Mouse (Mus musculus) urinary bladder, postnatal 14 days (tissue): ENCODE measurements around the gene Vmn1r184.
"Not testable (repeated sequence)": the region's sequence is repeated elsewhere in the genome, so short reads cannot be mapped to it uniquely, and the experiment has no call there.

Experiments used
- DNase-seq: peaks from one replicate; pipeline ENCODE4 v3.0.0; 2021; ENCODE audit warnings: low spot score

The Vmn1r184 gene

DNA sequence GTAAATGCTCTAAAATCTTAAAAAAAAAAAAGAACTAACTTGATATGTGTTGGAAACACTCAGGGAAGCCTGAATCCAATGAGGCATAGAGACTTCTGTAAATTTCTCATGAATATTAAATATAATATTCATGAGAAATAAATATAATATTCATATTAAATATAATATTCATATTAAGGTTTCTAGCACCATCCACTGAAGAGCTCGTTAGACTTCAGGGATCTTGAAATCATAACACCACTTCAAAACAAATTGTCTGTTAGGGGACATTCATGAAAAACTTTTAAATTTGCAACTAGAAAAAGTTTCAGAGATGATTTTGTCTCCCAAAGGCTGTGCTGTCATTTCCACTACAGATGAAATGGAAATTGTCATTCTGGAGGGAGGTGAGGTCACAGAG, at the start of gene Vmn1r184:
Vmn1r184 (plus strand) TSS at position 301 of the 400 bp plus-strand sequence.
- not testable (repeated sequence) for DNase-seq

DNA sequence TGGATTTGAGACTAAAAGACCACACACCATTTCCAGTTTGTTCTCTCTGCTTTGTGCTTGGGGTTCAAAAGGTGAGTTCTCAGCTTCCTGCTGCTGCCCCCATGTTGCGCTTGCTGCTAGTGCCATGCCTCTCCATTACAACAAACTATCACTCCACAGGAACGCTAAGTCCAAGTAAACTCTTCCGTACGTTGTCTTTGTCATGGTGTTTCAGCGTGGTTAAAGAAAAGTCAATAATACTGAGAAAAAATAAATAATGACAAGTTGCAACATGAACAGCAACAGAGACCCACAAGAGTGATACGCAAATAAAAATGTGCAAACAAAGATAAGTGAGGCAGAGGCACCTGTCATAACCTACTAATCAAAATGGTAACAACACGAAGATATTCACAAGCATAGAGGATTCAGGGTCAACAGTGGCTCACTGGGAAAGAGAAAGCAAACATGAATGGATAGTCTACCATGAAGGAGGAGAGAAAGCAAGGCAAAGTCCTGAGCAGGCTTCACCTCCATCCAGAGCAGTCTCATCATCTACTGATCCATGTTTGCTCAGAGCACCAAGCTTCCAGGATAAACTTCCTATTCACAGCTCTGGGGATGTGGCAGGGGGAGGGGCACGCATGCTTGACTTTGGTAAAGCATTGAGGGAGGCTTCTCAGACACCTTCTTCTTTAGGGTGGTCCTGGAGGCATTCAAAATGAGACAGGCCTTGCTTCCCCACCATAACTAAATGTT, 43.5 kb downstream of the Vmn1r184 start:
- DNase-seq, result not testable (repeated sequence)

DNA sequence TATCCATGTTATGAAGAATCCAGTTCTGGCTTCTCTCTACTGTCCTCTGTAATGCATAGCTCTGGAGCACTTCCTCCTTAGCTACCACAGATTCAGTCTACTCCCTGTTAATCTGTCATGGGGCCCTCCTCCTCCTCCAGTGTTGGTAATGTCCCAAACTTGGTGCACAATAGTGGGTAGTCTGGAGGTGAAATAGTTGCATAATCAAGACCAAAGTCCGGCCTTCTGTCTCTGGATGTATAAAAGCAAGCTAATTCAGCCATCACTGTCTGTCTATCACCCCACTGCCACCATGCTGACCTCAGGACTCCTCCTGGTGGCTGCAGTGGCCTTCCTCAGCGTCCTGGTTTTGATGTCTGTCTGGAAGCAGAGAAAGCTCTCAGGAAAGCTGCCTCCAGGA, 46.8 kb downstream of the Vmn1r184 start, which contains the start of gene Cyp2a4:
Cyp2a4 (plus strand) TSS at position 244 of the 400 bp plus-strand sequence.
- DNase-seq, result not testable (repeated sequence)

DNA sequence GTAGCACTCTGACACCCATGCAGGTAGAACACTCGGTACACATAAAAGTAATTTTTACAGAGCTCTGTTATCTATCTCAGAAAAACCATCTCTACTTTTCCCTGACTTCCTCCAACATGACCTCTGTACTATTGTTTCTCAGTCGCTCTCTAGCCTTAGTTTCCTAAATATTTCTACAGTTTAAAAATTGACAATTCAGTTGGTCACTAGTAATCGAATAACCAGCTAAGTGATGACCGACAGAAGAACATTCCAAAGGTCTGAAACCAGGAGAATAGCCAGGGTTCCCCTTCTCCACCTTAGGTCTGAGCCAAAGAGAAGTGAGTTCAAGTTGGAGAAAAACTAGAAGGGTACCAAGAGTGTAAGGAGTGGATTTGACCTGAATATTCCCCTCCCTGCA, 51.7 kb downstream of the Vmn1r184 start:
- not testable (repeated sequence) for DNase-seq

DNA sequence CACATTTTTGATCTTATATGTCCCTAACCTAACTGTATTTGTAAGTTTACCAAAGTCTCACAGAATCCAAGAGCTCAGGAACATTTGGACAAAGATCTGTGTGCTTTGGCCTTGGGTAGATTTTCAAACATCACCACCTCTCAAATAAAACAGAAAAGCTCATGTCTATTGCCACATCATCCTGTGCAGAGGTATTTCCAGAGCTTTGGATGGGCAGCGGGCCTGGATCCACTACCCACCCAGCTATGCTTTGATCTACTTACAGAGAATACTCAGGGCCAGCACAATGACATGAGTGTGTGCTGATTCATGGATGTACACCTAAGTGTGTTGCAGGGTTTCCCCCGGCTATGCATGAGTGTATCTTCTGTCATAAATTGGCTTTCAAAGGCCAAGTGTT, 55.1 kb downstream of the Vmn1r184 start:
- not testable (repeated sequence) for DNase-seq

DNA sequence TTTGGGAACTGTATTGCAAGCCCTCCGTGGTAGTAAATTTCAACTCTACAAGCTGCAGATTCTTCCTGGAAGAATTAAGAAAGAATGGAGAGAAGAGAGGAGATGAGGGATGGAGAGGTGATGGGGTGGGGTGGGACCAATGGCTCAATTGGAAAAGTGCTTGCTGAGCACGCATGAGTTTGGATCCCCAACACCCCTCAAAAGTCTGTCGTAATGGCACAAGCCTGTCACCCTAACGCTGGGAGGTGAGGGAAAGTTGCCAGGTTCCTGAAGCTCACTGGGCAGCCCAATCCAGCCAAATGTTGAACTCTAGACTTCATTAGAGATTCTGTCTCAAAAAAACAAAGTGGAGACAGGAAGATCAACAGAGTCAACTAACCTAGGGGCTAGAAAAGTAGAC, 55.7 kb downstream of the Vmn1r184 start:
- DNase-seq, result not testable (repeated sequence)
